Mouse (Mus musculus) liver, adult 2 months (tissue): ENCODE measurements around the gene Tk1.

Experiments
- CTCF ChIP-seq: fragments of 200-500 bp; IDR thresholded peaks from 2 replicates; pipeline ENCODE4 v1.5.1; 2011; ENCODE audit warnings: low read depth, low read length, control low read depth
- POLR2A ChIP-seq: fragments of 200-500 bp; IDR thresholded peaks from 2 replicates; pipeline ENCODE4 v1.6.1; 2011; ENCODE audit warnings: low read length, control low read depth; ENCODE audit not compliant: insufficient read depth; ENCODE audit errors: extremely low read depth

GRCm38 (mm10) chr11:117800038-117800437, 25.9 kb downstream of the Tk1 start:
- no peak for TF ChIP-seq POLR2A
- no peak for TF ChIP-seq CTCF
